Mouse (Mus musculus) heart, embryonic 12.5 days (tissue): ENCODE data around the gene Pxdn. TPM values are rescaled to one million over a fixed set of nuclear protein-coding genes. Genes with fewer than 3 reads are reported as not detected.

Source experiments
- ATAC-seq: fragments of 200-750 bp; cut with Nextera tagmentation; 2 replicates; pipeline ENCODE4 v1.8.0; 2017; ENCODE audit warnings: moderate TSS enrichment, moderate library complexity; ENCODE audit not compliant: insufficient number of reproducible peaks, low FRiP score
- H3K27ac ChIP-seq: fragments of 300-500 bp; sonication (generic); 2 replicates; pipeline ENCODE4 v1.5.1; 2016; ENCODE audit warnings: mild to moderate bottlenecking, moderate library complexity; ENCODE audit not compliant: poor library complexity, severe bottlenecking
- H3K27me3 ChIP-seq: fragments of 300-500 bp; sonication (generic); replicated peaks from 2 replicates; pipeline ENCODE4 v1.6.1; 2016; ENCODE audit warnings: mild to moderate bottlenecking, moderate library complexity
- H3K36me3 ChIP-seq: fragments of 300-500 bp; sonication (generic); 2 replicates; pipeline ENCODE4 v1.6.1; 2016; ENCODE audit warnings: mild to moderate bottlenecking, moderate library complexity
- H3K4me1 ChIP-seq: fragments of 300-500 bp; sonication (generic); replicated peaks from 2 replicates; pipeline ENCODE4 v1.6.1; 2016; ENCODE audit warnings: mild to moderate bottlenecking
- H3K4me2 ChIP-seq: fragments of 300-500 bp; sonication (generic); 2 replicates; pipeline ENCODE4 v1.6.1; 2016; ENCODE audit warnings: mild to moderate bottlenecking, moderate library complexity
- H3K4me3 ChIP-seq: fragments of 300-500 bp; sonication (generic); 2 replicates; pipeline ENCODE4 v1.5.1; 2016; ENCODE audit warnings: mild to moderate bottlenecking
- H3K9ac ChIP-seq: fragments of 300-500 bp; sonication (generic); 2 replicates; pipeline ENCODE4 v1.6.1; 2016; ENCODE audit warnings: mild to moderate bottlenecking, moderate library complexity
- H3K9me3 ChIP-seq: fragments of 300-500 bp; sonication (generic); replicated peaks from 2 replicates; pipeline ENCODE4 v1.6.1; 2016; ENCODE audit warnings: mild to moderate bottlenecking, moderate library complexity
- WGBS: fragments of 180-500 bp; shearing (Covaris S2); methylation state at CpG from one replicate; pipeline ENCODE4 v1.1.7; 2016; 5-methylcytosine and 5-hydroxymethylcytosine counted together
- polyA plus RNA-seq: library from polyadenylated mRNA; unstranded; fragments of >200 nt; fragmentation: Nextera tagmentation; extraction: Ambion mirVana; gene quantifications from 2 replicates; pipeline ENCODE4 v1.2.1, GENCODE M21; 2016

Pxdn gene
- polyA plus RNA-seq, 1 experiment from 2014 or later = 125 TPM

DNA sequence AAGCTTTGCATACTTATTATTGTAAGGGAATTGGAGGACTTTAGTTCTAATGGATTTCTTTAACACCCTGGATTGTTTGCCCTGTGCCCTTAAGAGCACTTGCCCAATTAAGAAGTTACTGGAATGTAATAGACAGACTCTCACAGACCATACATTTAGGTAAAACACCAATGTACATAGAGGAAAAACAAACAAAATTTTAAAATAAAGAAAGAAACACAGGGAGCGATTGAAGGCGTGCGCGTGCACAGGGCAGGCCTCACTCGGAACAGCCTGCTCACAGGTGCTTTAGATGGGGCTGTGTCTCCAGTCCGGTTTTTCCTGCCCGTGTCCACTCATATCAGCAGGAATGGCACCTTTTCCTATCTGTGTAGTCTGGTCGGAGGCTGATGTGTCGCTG is 45.8 kb downstream of the Pxdn start:
- Histone ChIP-seq H3K9me3 (no peaks in the 10 kb centered on the region), H3K27ac (no peak overlapping the region), H3K36me3 (peaks cover 78% of the 10 kb centered on the region), H3K4me1 (peaks cover 24% of the 10 kb centered on the region), H3K9ac (no peak overlapping the region), H3K4me3 (no peak overlapping the region), H3K4me2 (no peak overlapping the region), H3K27me3 (no peaks in the 10 kb centered on the region)
- WGBS = 92% methylated on average over 9 of the region's 9 CpGs
- ATAC-seq = no peak

GRCm38 (mm10) chr12:29985126-29985525 is 47.7 kb downstream of the Pxdn start:
- H3K36me3 ChIP-seq = peaks cover 66% of the 10 kb centered on the region
- H3K27ac ChIP-seq = no peak overlapping the region
- 80% methylated on average over 6 of the region's 6 CpGs for whole genome bisulfite sequencing
- no peaks in the 10 kb centered on the region for H3K27me3 ChIP-seq
- no peaks in the 10 kb centered on the region for H3K9me3 ChIP-seq
- no peak overlapping the region for H3K4me2 ChIP-seq
- H3K4me1 ChIP-seq = peaks cover 20% of the 10 kb centered on the region
- no peak overlapping the region for H3K9ac ChIP-seq
- ATAC-seq = no peak
- no peak overlapping the region for H3K4me3 ChIP-seq

DNA sequence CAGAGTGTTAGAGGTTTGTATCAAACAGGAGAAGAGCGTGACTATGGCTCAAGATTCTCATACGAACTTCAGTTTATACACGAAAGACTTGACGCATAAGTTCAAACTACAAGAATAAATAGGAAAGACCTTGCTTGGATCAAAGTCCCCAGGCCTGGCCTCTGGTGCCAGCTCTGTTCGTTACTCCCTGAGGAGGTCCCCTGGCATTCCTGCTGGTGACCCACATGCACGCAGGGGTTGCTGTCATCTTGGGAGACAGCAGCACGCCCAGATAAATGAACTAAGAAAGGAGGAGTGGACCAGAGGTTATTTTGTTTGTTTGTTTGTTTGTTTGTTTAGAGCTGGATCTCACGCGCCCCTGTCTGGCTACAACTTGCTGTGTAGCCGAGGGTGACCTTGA is 48.8 kb downstream of the Pxdn start:
- Histone ChIP-seq H3K36me3 (peaks cover 71% of the 10 kb centered on the region), H3K4me2 (no peak overlapping the region), H3K9me3 (no peaks in the 10 kb centered on the region), H3K9ac (no peak overlapping the region), H3K4me1 (peaks cover 9% of the 10 kb centered on the region), H3K27me3 (no peaks in the 10 kb centered on the region), H3K27ac (no peak overlapping the region), H3K4me3 (no peak overlapping the region)
- ATAC-seq = no peak
- WGBS = 86% methylated on average over 10 of the region's 10 CpGs

DNA sequence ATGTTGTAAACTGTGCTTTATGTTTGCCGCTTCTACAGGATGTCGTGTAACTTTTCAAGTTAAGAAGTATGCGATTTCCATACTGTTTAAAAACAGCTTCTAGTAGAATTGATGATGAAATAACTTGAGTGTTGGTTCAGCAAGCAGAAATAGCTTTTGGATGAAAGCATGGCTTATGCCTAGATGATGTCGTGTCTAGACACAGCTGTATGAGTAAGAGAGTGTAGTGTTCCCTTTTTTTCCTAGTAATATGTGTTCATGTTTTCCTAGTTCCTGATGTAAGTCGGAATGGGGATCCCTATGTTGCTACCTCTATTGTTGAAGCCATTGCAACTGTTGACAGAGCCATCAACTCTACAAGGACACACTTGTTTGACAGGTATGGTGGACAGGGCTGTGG is 61.5 kb downstream of the Pxdn start:
- Histone ChIP-seq H3K4me2 (no peak overlapping the region), H3K27ac (no peak overlapping the region), H3K36me3 (peaks cover 95% of the 10 kb centered on the region), H3K9ac (no peak overlapping the region), H3K27me3 (no peaks in the 10 kb centered on the region), H3K4me1 (no peaks in the 10 kb centered on the region), H3K4me3 (no peak overlapping the region), H3K9me3 (no peaks in the 10 kb centered on the region)
- 81% methylated on average over 5 of the region's 5 CpGs for WGBS
- no peak for ATAC-seq

- no peaks in the 10 kb centered on the region for H3K27me3 ChIP-seq
- no peak overlapping the region for H3K9ac ChIP-seq
- H3K4me3 ChIP-seq = no peak overlapping the region
- ATAC-seq = no peak
- H3K4me1 ChIP-seq = no peaks in the 10 kb centered on the region
- WGBS = 94% methylated on average over 16 of the region's 16 CpGs
- H3K36me3 ChIP-seq = peaks cover 91% of the 10 kb centered on the region
- H3K9me3 ChIP-seq = no peaks in the 10 kb centered on the region
- no peak overlapping the region for H3K4me2 ChIP-seq
- H3K27ac ChIP-seq = no peak overlapping the region
Observed at GRCm38 (mm10) chr12:30001951-30002350, 64.5 kb downstream of the Pxdn start.

GRCm38 (mm10) chr12:30003680-30004364 is 66.4 kb downstream of the Pxdn start:
- no peak for ATAC-seq
- Histone ChIP-seq H3K9ac (no peak overlapping the region), H3K27ac (no peak overlapping the region)

DNA sequence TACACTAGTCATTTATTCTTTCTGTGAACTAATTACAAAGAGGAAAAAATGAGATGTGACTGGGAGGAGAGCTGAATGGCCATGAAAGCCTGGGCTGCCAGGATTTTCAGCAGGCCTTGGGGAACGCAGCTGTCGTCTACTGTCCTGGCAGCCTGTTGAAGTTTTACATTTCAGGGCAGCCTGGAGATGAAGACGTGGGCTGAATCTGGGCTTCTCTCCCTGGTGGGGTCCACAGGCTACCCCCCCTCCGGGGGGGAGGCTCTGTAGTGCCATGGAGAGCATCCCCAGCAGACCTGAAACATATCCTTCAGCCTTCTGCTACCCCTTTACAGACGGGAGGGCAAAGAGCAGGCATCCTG is 66.9 kb downstream of the Pxdn start:
- 88% methylated on average over 5 of the region's 5 CpGs for WGBS
- no peak for ATAC-seq

More at GRCm38 (mm10) chr12:30003680-30004364, 66.4 kb downstream of the Pxdn start:
- H3K4me3 ChIP-seq = no peak overlapping the region
- H3K4me2 ChIP-seq = no peak overlapping the region
- WGBS = 86% methylated on average over 14 of the region's 14 CpGs
- peaks cover 87% of the 10 kb centered on the region for H3K36me3 ChIP-seq
- H3K4me1 ChIP-seq = no peaks in the 10 kb centered on the region
- no peaks in the 10 kb centered on the region for H3K27me3 ChIP-seq
- no peaks in the 10 kb centered on the region for H3K9me3 ChIP-seq

GRCm38 (mm10) chr12:30006586-30006985 is 69.2 kb downstream of the Pxdn start:
- Histone ChIP-seq H3K4me1 (no peaks in the 10 kb centered on the region), H3K27ac (no peak overlapping the region), H3K4me2 (no peak overlapping the region), H3K4me3 (no peak overlapping the region), H3K27me3 (no peaks in the 10 kb centered on the region), H3K9me3 (no peaks in the 10 kb centered on the region), H3K9ac (no peak overlapping the region), H3K36me3 (peaks cover 83% of the 10 kb centered on the region)
- WGBS = 82% methylated on average over 9 of the region's 9 CpGs
- no peak for ATAC-seq

More for the DNA sequence above, 66.9 kb downstream of the Pxdn start:
- H3K27me3 ChIP-seq = no peaks in the 10 kb centered on the region
- no peaks in the 10 kb centered on the region for H3K4me1 ChIP-seq
- no peak overlapping the region for H3K9ac ChIP-seq
- H3K27ac ChIP-seq = no peak overlapping the region
- H3K4me2 ChIP-seq = no peak overlapping the region
- no peak overlapping the region for H3K4me3 ChIP-seq
- peaks cover 84% of the 10 kb centered on the region for H3K36me3 ChIP-seq
- H3K9me3 ChIP-seq = no peaks in the 10 kb centered on the region

DNA sequence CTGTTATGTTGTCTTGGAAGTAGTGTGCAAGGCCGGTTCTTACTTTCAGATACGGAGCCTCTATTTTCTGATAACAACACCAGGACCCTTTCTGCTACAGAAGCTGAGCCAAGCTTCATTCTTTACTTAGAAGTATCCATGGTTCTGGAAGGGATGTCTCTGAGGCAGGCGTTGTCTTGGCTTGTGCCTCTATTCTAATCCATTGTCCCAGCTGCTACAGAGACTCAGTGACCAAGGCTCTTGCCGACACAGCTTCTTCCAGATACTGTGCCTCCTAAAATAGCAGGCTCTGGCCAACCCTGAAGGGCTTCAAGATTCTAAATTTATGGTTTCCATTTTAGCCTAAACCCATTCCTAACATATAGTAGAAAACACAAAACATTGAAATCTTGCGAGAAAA is 71.3 kb downstream of the Pxdn start:
- H3K9me3 ChIP-seq = no peaks in the 10 kb centered on the region
- no peak overlapping the region for H3K9ac ChIP-seq
- H3K27ac ChIP-seq = no peak overlapping the region
- WGBS = 68% methylated on average over 5 of the region's 5 CpGs
- H3K4me1 ChIP-seq = no peaks in the 10 kb centered on the region
- ATAC-seq = no peak
- no peak overlapping the region for H3K4me2 ChIP-seq
- H3K4me3 ChIP-seq = no peak overlapping the region
- no peaks in the 10 kb centered on the region for H3K27me3 ChIP-seq
- H3K36me3 ChIP-seq = peaks cover 83% of the 10 kb centered on the region

- Histone ChIP-seq H3K4me2 (no peak overlapping the region), H3K4me3 (no peak overlapping the region), H3K4me1 (no peaks in the 10 kb centered on the region), H3K36me3 (peaks cover 84% of the 10 kb centered on the region), H3K27ac (no peak overlapping the region), H3K9me3 (no peaks in the 10 kb centered on the region), H3K27me3 (no peaks in the 10 kb centered on the region), H3K9ac (no peak overlapping the region)
- 90% methylated on average over 9 of the region's 9 CpGs for WGBS
- ATAC-seq = no peak
Observed at GRCm38 (mm10) chr12:30015501-30015900, 78.1 kb downstream of the Pxdn start.

GRCm38 (mm10) chr12:30017131-30017530 is 79.7 kb downstream of the Pxdn start:
- no peaks in the 10 kb centered on the region for H3K4me1 ChIP-seq
- no peak for ATAC-seq
- WGBS = 86% methylated on average over 3 of the region's 3 CpGs
- no peak overlapping the region for H3K9ac ChIP-seq
- H3K9me3 ChIP-seq = no peaks in the 10 kb centered on the region
- peaks cover 72% of the 10 kb centered on the region for H3K36me3 ChIP-seq
- H3K4me3 ChIP-seq = no peak overlapping the region
- H3K27ac ChIP-seq = no peak overlapping the region
- no peaks in the 10 kb centered on the region for H3K27me3 ChIP-seq
- H3K4me2 ChIP-seq = no peak overlapping the region

GRCm38 (mm10) chr12:30020447-30020846 is 83.0 kb downstream of the Pxdn start:
- Histone ChIP-seq H3K4me3 (no peak overlapping the region), H3K4me1 (no peaks in the 10 kb centered on the region), H3K9me3 (no peaks in the 10 kb centered on the region), H3K27ac (no peak overlapping the region), H3K27me3 (no peaks in the 10 kb centered on the region), H3K36me3 (peaks cover 43% of the 10 kb centered on the region), H3K4me2 (no peak overlapping the region), H3K9ac (no peak overlapping the region)
- no peak for ATAC-seq
